Mouse (Mus musculus) activated CD4-positive, CD25-positive, alpha-beta regulatory T cell, adult 4 months (primary cell): Measurements from ENCODE around the gene Srrm3. TPM values are rescaled to one million over a fixed set of nuclear protein-coding genes. Genes with fewer than 3 reads are reported as not detected.

Experiments
- ATAC-seq: one replicate; pipeline ENCODE4 v1.8.0; 2017
- polyA plus RNA-seq, 2 experiments: library from polyadenylated mRNA; unstranded; fragments of 100-300 nt; shearing (Covaris generic); gene quantifications; one replicate each; pipeline ENCODE4 v1.2.1; 2017

The Srrm3 gene
- polyA plus RNA-seq = not detected

DNA sequence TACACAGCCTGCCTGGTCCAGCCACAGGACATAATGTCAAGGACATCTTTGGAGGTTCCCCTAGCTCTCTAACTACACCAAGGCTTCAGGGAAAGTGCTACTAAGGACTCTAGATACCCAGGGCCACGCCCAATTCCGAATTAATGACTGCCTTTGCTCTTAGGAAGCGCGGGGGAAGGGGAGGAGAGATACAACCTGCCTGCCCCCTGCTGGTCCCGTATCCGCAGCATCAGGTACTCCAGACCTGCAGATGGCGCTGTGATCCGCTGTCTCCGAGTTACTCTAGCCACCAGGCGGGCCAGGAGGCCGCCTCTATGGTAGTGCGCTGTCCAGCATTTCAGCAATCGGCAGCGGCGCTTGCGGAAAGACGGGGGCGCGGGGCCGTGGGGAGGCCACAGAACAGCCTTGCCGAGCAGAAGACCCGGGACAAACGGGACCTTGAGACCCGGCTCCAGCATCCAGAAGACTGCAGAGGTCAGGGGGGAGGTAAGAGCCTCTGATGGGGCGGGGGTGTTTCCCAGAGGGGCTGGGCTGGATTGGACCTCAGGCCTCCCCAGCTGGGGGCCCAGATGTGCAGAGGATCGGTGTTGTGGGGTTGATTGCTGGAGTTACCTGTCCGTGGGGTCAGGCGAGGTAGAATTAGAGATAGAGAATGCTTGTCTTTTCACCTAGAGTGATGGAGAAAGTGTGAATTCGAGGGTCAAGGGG lies at the start of gene Srrm3:
Srrm3 (plus strand) TSS at position 336 of the 708 bp plus-strand sequence.
- ATAC-seq = peak; percentile 94

DNA sequence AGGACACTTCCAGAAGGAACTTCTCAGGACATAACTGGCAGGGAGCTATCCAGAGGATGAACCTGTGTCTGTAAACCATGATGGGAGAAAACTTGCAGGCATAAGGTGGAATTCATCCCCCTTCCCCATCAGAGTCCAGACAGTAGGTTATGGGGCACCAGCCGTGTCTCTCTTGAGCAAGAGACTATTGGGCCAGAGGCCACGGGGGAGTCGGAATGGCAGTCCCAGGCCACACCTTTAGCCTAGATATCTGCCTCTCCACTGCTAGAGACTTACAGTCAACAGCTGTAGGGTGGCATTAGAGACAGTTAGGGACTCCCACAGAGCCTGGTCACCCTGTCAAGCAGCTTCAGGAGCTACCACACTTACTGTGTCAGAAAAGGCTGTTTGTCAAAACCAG lies 44.8 kb upstream of the Srrm3 start:
- no peak for ATAC-seq

DNA sequence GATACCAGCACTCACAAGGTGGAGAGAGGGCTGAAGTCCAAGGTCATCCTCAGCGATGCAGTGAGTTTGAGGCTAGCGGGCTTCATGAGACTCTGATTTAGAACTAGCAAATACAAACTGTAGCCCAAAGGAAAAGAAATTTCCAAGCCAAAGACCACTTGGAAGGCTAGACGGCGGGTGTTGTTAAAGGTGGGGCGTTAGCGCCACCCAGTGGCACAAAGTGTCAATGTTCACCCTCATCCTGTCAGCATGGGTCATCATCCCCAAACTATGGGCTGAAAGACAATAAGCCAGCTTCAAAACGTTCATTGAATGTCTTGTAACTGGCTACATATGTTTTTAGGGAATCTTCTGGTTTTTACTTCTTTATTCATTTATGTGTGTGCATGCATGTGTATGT lies 43.2 kb upstream of the Srrm3 start:
- ATAC-seq = peak; percentile 46

- ATAC-seq = no peak
These were observed 41.7 kb upstream of the Srrm3 start for GRCm38 (mm10) chr5:135764971-135765370.

DNA sequence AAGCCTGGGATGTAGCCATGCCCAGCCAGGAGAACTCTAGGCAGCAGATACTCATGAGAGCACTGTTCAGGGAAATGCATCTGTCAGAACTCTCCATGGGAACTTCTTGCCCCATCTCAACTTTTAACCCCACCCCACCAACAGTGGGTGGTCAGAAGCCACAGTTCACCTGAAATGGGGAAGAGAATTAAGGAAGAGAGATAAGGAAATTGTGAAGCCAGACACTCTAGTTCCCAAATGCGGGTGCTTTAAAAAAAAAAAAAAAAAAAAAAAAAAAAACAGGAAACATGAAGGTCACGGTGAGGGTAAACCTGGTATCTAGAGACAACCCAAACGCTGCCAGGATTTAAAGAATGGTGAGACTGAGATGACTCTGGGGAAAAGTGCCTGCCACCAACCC lies 34.2 kb upstream of the Srrm3 start:
- ATAC-seq = no peak

DNA sequence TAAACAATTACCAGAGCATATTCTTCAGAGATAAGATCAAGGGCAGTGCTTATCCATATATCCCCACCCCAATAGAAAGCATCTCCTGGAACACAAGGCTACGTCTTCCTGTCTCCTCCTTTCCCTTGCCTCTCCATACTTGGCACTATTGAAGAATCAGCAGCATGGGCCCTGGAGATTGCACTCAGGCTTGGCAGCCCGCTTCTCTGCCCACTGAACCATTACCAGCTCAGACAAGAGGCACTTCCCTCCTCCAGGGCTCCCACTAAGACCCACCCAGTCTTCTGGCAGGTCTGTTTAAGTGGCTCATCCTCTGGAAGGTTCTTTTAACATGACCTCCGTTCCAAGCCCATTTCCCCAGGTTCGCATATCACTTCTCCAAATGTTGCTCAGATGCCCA lies 30.1 kb upstream of the Srrm3 start:
- ATAC-seq = no peak

GRCm38 (mm10) chr5:135777796-135778470 lies 28.8 kb upstream of the Srrm3 start, which contains the start of gene Styxl1:
Gene Styxl1, minus strand, starts transcription at chr5:135778385.
- ATAC-seq = no peak

DNA sequence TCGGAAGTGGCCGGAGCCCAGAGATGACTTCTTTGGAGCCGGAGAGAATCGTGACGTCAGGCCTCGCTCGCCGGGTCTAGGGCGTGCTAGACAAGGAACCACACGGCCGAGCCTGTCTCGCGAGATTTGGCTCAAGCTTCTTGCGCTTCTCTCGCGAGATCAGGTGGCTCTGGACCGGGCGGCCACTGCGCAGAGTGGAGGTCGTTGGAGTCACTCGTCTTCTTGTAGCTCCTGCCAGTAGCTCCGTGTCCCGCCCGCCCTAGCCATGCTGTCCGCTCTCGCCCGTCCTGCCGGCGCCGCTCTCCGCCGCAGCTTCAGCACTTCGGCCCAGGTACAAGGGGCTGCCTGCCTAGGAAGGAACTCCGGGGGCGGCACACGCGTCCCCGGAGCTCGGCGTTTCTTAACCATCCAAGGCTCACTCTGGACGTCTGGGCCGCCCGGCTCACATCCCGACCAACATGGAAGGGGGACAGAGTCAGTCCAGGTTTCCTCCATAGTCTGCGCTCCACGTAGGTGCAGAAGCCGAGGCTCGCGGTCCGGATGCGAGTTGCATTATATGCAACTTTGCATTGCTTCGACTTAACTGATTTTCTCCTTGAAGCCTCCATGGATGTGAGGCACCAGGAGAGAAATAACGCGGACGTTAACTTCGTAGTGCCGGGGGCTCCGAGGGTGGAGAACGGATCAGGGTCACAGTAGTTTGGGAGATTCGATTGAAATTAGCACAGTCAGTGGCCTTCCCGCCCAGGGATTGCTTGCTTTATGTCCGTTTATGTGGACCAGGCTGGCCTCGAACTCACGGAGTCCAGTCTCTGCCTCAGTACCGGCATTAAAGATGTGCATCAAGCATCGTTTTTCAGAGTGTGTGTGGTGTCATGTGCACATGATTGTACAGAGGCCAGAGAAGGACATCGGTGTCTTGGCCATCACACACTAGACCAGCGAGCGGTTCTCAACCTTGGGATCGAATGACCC lies 27.9 kb upstream of the Srrm3 start, which contains the start of gene Mdh2:
Mdh2 (plus strand) TSS at position 10 of the 975 bp plus-strand sequence.
- ATAC-seq = peak; percentile 98

DNA sequence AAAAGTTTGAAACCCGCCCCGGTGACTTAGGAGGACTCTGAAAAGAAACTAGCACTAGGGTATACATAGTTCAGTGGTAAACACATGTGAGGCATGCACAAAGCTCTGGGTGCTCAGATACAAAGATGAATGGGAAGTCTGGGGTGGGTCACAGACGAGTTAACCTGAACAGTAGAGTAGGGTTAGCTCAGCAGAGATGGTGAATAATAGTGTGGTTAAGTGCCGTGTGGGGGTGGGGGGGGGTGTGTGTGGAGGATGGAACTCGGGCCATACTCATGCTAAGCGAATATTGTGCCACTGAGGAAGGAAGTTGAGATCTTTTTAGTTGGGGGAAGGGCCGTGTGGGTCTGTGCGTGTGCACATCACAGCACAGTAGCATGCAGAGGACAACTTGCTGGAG lies 26.4 kb upstream of the Srrm3 start:
- ATAC-seq = no peak

DNA sequence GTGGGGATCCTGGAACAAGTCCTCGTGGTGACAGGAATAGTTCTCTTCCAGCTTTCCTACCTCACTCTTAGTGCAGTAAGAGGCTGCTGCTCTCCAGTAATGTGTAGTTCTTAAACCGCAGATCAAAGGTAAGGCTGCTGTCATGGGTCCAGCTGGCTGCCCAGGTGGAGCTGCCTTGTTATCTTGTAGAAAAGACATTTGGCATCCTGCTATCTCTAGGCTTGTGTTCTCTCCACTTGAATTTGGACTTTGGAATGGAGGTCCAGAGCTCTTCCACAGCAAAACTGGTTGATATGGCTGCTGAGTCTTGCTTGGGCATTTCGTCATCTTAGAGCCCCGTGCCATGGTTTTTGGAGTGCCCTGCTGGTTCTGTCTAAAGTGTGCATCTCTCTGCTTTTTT lies 23.8 kb upstream of the Srrm3 start:
- no peak for ATAC-seq

- peak; percentile 72 for ATAC-seq
These were observed 12.5 kb upstream of the Srrm3 start for GRCm38 (mm10) chr5:135793996-135794858.

DNA sequence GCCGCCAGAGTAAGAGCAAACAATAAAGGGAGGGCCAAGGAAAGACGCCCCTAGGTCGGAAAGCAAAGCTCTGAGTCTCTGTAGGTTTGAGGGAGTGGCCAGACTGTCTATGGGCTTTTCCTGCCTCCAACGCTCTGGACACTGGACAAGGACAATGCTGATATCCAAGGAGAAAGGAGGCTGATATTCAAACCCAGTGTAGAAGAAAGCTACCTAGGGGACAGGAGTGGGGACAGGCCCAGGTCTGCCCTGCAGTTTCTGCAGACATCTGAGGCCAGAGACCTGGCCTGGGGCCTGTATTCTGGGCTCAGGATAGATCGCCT lies 11.9 kb upstream of the Srrm3 start:
- ATAC-seq = no peak

- ATAC-seq = no peak
These were observed 6.9 kb upstream of the Srrm3 start for GRCm38 (mm10) chr5:135799746-135800145.

- no peak for ATAC-seq
These were observed 5.8 kb upstream of the Srrm3 start for GRCm38 (mm10) chr5:135800927-135801326.

DNA sequence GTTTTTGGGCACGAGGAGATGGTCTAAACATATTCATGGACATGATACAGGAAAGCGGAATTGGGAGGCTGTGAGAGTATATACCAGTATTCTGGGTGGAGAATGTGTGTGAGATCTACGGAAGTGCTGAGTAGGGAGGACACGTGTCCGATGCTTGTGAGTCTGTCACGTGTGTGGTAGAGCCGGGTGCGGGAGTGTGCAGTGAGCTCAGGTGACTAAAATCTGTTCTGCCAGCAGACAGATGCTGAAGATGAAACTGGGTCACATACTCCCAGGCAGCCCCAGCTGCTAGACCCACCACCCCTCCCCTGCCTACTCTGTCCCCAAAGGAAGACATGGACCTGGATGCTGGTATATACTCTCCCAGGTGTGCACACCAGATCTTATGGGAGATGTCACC lies 4.0 kb upstream of the Srrm3 start:
- ATAC-seq = no peak

DNA sequence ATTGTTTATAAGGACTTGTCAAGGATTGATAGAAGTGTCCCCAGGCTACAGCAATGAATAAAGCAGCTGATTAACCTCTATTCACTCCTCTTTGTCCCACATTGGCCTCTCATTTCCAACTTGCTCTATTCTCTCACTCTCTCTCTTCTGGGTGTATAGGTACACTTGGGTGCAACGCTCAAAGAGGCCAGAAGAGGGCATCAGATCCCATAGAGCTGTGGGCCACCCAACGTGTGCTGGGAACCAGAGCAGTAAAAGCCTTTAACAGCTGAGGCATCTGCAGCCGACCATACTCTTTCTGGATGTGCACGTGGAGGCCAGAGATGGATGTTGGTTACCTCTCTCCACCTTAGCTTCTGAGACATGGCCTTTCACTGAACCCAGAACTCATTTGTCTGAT lies 3.6 kb upstream of the Srrm3 start:
- no peak for ATAC-seq

- no peak for ATAC-seq
These were observed 3.0 kb upstream of the Srrm3 start for GRCm38 (mm10) chr5:135803676-135804075.

GRCm38 (mm10) chr5:135804735-135805134 lies 2.0 kb upstream of the Srrm3 start:
- ATAC-seq = no peak

GRCm38 (mm10) chr5:135807263-135807637 lies 560 bp downstream of the Srrm3 start:
- ATAC-seq = no peak

GRCm38 (mm10) chr5:135812991-135813390 lies 6.3 kb downstream of the Srrm3 start:
- no peak for ATAC-seq

- ATAC-seq = no peak
These were observed 11.8 kb downstream of the Srrm3 start for GRCm38 (mm10) chr5:135818491-135818890.

GRCm38 (mm10) chr5:135822316-135822944 lies 15.7 kb downstream of the Srrm3 start:
- no peak for ATAC-seq
